Mouse (Mus musculus): ENCODE results near the gene Smap2. TPM values are rescaled to one million over a fixed set of nuclear protein-coding genes. Genes with fewer than 3 reads are reported as not detected.

Gene Smap2
- 10 to 100 TPM; 60.6 to 82.5 TPM for polyA plus RNA-seq (2017; shearing (Covaris generic))

DNA sequence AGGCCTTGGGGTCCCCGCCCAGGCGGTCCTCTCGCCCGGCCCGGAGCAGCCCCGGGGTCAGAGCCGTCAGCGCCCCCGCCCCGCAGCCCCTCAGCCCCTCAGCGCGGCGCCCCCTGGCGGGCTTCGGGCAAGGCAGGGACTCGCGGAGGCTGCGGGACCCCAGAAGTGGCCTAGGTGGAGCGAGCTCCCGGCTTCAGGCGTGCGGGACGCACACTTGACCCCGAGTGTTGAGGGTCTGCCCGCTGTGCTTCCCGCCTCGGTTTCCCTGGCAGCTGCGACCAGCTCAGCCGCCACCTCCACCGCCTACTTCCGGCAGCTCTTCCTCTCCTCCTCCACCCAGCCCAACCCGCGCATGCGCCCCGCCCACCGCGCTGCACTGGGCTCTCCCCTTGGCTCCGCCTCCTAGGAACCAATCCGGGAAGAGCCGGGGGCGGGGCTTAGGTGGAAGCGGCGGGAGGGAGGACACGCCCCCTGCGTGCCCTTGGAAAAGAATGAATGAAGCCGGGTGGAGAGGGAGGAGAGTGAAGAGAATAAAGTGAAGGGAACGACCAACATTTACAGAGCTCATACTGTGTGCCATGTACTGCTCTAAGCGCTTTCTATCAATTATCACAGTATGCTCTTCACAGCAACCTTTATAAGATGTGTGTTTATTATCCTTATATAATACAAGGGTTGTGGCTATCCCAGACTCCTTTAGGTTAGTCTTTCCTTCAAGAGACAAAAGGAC lies at the start of gene Smap2:
TSS of gene Smap2 (minus strand) at position 320 of the 730 bp plus-strand sequence.

DNA sequence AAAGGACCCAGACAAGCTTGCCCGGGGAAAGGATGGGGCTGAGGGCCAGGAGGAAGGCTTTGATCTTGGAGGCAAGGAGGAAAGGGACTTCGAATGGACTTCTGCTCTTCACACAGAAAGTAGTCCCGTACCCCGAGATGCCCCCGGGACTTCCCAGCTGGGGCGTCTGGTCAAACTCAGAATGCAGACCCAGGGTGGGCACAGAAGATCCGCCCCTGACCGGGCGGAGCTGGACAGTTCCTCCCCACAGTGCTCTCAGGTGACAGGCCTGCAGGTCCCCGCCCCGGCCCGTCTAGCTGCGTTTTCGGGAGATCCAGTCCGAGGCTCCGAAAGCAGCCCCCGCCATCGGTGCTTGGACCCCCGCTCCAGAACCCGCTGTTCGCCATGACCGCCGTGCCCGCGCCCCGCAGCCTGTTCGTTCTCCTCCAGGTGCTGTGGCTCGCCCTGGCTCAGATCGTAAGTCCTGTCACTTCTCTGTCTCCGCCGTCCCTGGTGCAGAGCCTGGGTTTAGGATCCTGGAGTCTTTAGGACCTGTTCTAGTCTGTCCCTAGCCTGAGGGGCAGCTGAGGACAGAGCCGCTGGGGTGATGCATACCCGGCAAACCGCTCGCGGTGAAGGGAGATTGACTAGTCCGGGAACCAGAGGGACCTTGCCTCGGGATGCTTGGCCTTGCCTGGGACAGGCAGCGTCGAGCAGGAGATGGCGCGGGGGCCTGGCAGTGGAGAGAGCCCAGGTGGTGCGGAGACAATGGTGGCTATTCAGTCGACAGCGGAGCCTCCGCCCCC lies 22.5 kb upstream of the Smap2 start, which contains the start of gene Col9a2:
TSS of gene Col9a2 (plus strand) at position 55 of the 785 bp plus-strand sequence.

DNA sequence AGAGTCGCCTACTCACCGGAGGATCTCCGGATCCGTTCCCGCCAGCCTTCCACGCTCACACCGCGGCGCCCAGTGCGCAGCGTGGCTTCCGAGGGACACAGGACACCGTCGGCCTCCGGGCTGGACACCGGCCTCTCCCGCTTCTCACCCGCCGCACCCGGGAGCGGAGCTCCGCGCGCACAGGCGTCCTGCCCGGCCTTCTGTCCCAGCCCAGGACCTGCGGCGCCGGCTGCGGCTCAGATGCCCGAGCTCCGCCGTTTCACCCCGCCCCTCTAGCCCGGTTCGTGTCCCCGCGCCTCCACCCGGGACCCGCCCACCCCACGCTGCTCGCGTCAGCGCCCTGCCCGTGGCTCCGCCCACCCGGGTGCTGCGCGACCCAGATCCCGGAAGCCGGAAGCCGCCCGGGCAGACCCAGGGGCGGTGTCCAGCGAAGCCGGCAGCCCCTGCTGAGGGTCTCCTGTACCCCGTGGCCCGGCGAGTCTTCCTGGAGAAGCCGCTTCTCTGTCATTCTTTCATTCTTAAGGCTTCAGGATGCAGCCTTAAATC lies 65.5 kb downstream of the Smap2 start, which contains the start of gene Zfp69:
TSS of gene Zfp69 (minus strand) at position 272 of the 546 bp plus-strand sequence.

DNA sequence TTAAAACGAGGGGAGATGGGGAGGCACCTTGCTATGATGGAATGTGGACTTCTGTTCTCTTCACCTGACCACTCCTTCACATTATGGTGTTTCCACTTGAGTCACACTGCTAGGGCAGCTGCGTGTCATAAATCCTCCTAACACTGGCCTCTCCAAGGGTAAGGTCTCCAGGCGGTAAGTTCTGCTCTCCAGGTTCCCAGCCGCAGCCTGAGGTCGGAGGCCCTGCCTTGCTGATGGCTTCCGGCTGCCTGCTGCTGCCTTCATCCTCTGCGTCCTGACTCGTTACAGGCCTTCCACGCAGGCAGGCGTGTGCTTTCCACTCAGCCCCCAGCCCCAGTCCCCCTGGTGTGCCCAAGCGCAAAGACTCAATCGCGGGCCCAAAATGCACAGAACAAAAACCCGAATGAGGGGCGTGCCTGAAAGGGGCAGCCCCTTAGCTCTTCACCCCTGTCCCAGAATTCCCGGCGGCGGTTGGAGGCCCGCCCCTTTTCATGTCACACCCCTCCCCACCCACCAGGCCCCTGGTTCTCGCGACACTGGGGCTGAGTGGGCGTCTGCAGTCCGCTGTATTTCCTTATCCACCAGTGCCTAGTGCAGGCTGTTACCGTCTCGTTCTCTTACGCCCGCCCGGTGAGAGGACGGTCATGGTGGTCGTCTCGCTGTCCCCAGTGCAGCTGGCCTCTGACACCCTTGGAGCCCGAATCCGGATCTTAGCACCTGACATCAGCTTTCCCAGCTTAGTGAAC lies 92.3 kb downstream of the Smap2 start, which contains the start of gene Exo5:
TSS of gene Exo5 (minus strand) at position 464 of the 746 bp plus-strand sequence.

Other genes starting within 250 kb of the Smap2 start
- gene Nfyc, start 185.7 kb downstream of the Smap2 start, polyA plus RNA-seq (2017; shearing (Covaris generic)), result 10 to 100 TPM; 85.3 to 88.3 TPM
- gene Rims3, start 162.4 kb downstream of the Smap2 start, polyA plus RNA-seq (2017; shearing (Covaris generic)), result 1 to 10 TPM; 2.0 to 4.2 TPM
- 10 to 100 TPM; 29.9 to 39.1 TPM for gene Exo5, start 92.2 kb downstream of the Smap2 start, polyA plus RNA-seq (2017; shearing (Covaris generic))
- gene Zfp69, start 65.5 kb downstream of the Smap2 start, polyA plus RNA-seq (2017; shearing (Covaris generic)), result 1 to 10 TPM; 3.2 to 4.7 TPM
- under 1 TPM; 0.12 to 0.20 TPM for gene Col9a2, start 22.1 kb upstream of the Smap2 start, polyA plus RNA-seq (2017; shearing (Covaris generic))
- gene Zmpste24, start 81.0 kb upstream of the Smap2 start, polyA plus RNA-seq (2017; shearing (Covaris generic)), result 10 to 100 TPM; 48.6 to 59.0 TPM
- gene Tmco2, start 92.0 kb upstream of the Smap2 start, polyA plus RNA-seq (2017; shearing (Covaris generic)), result not detected
- 10 to 100 TPM; 35.4 to 44.6 TPM for gene Rlf, start 197.8 kb upstream of the Smap2 start, polyA plus RNA-seq (2017; shearing (Covaris generic))

Measured in inflammation-experienced regulatory T-cells (primary cell).